Mouse (Mus musculus) inflammation-experienced regulatory T-cells (primary cell): ENCODE measurements around the gene Jph3. TPM values are rescaled to one million over a fixed set of nuclear protein-coding genes. Genes with fewer than 3 reads are reported as not detected.

Experiments used
- polyA plus RNA-seq, 2 experiments: library from polyadenylated mRNA; unstranded; fragments of 100-300 nt; shearing (Covaris generic); gene quantifications; one replicate each; pipeline ENCODE4 v1.2.1; 2017

Gene Jph3
- polyA plus RNA-seq, result under 1 TPM; 0.33 to 0.67 TPM

DNA sequence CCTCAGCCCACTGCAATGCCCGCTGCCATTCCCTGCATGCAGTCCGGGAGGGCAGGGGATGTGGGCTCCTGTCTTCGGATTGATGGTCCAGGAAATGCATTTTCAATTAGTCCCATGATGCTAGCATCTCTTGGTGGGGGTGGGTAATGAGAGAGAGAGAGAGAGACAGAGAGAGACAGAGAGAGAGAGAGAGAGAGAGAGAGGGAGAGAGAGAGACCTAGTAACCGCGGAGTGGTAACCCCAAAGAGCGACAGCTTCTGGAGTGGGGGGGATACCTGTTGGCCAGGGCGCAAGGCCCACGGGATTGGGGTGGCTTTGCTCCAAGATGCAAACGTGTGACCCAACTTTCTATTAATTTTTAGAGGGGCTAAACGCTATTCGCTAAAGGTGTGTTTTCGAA, at the start of gene Jph3:
Gene Jph3, plus strand, starts transcription at position 301 of the 400 bp plus-strand sequence.

DNA sequence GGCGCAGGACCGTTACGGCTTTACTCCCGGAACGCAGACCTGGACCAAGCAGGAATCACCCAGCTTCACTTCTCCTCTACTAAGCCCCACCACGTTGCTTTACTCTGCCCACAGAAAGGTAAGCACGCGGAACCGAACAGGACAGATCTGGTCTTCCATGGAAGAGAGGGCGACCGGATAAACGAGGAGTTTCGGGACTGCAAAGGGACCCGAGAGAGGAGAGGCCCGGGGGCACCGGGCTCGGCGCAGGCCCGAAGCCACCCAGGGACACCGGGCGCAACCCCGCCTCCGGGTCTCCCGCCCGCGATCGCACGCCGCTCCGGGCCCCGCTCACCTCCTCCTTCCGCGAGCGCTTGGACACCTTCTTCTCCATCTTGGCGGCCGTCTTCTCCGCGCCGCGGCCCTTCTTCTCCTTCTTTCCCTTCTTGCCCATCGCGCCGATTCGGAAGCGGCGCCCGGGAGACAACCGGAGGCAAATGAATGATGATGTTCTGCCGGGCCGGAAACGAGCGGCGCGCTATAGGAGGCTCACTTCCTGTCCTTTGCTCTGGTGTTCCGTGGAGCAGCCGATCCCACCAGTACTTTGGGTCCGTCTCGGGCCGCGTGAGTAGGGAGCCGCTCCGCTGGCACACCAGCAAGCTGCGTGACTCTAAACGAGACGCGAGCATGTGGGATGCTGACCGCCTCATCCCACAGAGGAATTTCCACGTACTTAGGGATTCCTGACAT, 99.8 kb downstream of the Jph3 start, which contains the start of gene Klhdc4:
Gene Klhdc4, minus strand, starts transcription at position 522 of the 729 bp plus-strand sequence.

Other genes with a start within 250 kb of the Jph3 start
- under 1 TPM in 1 of 2 experiments, not detected in 1; 0.78 TPM for gene 1700018B08Rik, start 185.3 kb upstream of the Jph3 start, polyA plus RNA-seq
- gene Fbxo31, start 150.8 kb upstream of the Jph3 start, polyA plus RNA-seq, result 10 to 100 TPM; 31.7 to 42.2 TPM
- gene Map1lc3b, start 139.3 kb upstream of the Jph3 start, polyA plus RNA-seq, result 100 to 1,000 TPM; 231 to 284 TPM
- 1 to 10 TPM in 1 of 2 experiments, under 1 TPM in 1; 0.19 to 2.8 TPM for gene Zcchc14, start 76.7 kb upstream of the Jph3 start, polyA plus RNA-seq
- 10 to 100 TPM; 38.8 to 39.7 TPM for gene Klhdc4, start 99.9 kb downstream of the Jph3 start, polyA plus RNA-seq
- gene Slc7a5, start 178.1 kb downstream of the Jph3 start, polyA plus RNA-seq, result 10 to 100 TPM; 20.3 to 22.8 TPM
- 1 to 10 TPM in 1 of 2 experiments, under 1 TPM in 1; 0.14 to 1.6 TPM for gene Car5a, start 215.3 kb downstream of the Jph3 start, polyA plus RNA-seq
- gene Banp, start 220.1 kb downstream of the Jph3 start, polyA plus RNA-seq, result 10 to 100 TPM; 49.9 to 50.7 TPM